Mouse (Mus musculus) CH12.LX (cell line): Measurements from ENCODE around the gene Smoc1. TPM values are rescaled to one million over a fixed set of nuclear protein-coding genes. Genes with fewer than 3 reads are reported as not detected.

Experiments used
- DNase-seq: peaks from one replicate; pipeline ENCODE4 v3.0.0-alpha.2; 2013; ENCODE audit errors: extremely low read depth
- H3K27ac ChIP-seq: 2 replicates; pipeline ENCODE4 v1.5.1; 2012; ENCODE audit warnings: low read depth, mild to moderate bottlenecking, control low read depth, moderate library complexity; ENCODE audit not compliant: insufficient read depth
- H3K27me3 ChIP-seq: replicated peaks from 2 replicates; pipeline ENCODE3; 2012; ENCODE audit warnings: inconsistent platforms
- H3K36me3 ChIP-seq, 2 experiments: replicated peaks in 1 of 2; 2 replicates each; pipeline versions ENCODE3 to v1.6.1; 2012; ENCODE audit warnings: inconsistent platforms in 1 of 2, low read length in 1 of 2, mild to moderate bottlenecking in 1 of 2, mixed read lengths in 1 of 2, moderate library complexity in 1 of 2; ENCODE audit not compliant: control insufficient read depth in 1 of 2, insufficient read depth in 1 of 2
- H3K4me1 ChIP-seq, 2 experiments: 2 replicates each; pipeline ENCODE4 v1.6.1; 2012; ENCODE audit warnings: inconsistent platforms in 1 of 2, moderate library complexity in 1 of 2; ENCODE audit not compliant: insufficient read depth in 2 of 2, control insufficient read depth in 1 of 2
- H3K4me2 ChIP-seq: 2 replicates; pipeline ENCODE4 v1.6.1; 2012; ENCODE audit warnings: low read depth, mild to moderate bottlenecking, control low read depth; ENCODE audit not compliant: poor library complexity, insufficient read depth, severe bottlenecking
- H3K4me3 ChIP-seq, 3 experiments: fragments of 150-350 bp in 1 of 3; sonication (generic) in 1 of 3; replicated peaks in 1 of 3; 2 replicates each; pipeline versions ENCODE3 to v1.5.1; 2011 to 2012; ENCODE audit warnings: low read depth in 2 of 3, low read length in 2 of 3, mild to moderate bottlenecking in 2 of 3, moderate library complexity in 2 of 3, control low read depth in 1 of 3, improper control_type of control experiment in 1 of 3, inconsistent platforms in 1 of 3, mixed read lengths in 1 of 3; ENCODE audit not compliant: poor library complexity in 1 of 3
- H3K79me2 ChIP-seq: replicated peaks from 2 replicates; pipeline ENCODE4 v1.6.1; 2012; ENCODE audit warnings: mild to moderate bottlenecking, moderate library complexity; ENCODE audit not compliant: control insufficient read depth, poor library complexity, insufficient read depth, severe bottlenecking; ENCODE audit errors: extremely low read depth
- H3K9ac ChIP-seq: 2 replicates; pipeline ENCODE4 v1.6.1; 2012; ENCODE audit warnings: low read depth, mild to moderate bottlenecking, control low read depth, moderate library complexity; ENCODE audit not compliant: insufficient read depth
- H3K9me3 ChIP-seq: replicated peaks from 2 replicates; pipeline ENCODE3; 2012; ENCODE audit warnings: low read length, inconsistent platforms, mixed read lengths
- CHD1 ChIP-seq: IDR thresholded peaks from 2 replicates; pipeline ENCODE4 v1.6.1; 2012; ENCODE audit warnings: low read depth, low read length, improper control_type of control experiment, inconsistent platforms
- CHD2 ChIP-seq: IDR thresholded peaks from 2 replicates; pipeline ENCODE4 v1.6.1; 2011; ENCODE audit warnings: low read length, improper control_type of control experiment
- ELF1 ChIP-seq: IDR thresholded peaks from 2 replicates; pipeline ENCODE4 v1.6.1; 2014; ENCODE audit warnings: low read depth, mild to moderate bottlenecking, inconsistent platforms, low read length, improper control_type of control experiment
- EP300 ChIP-seq: IDR thresholded peaks from 2 replicates; pipeline ENCODE4 v1.6.1; 2011; ENCODE audit warnings: low read length, improper control_type of control experiment
- HCFC1 ChIP-seq: IDR thresholded peaks from 2 replicates; pipeline ENCODE4 v1.6.1; 2012; ENCODE audit warnings: low read depth, mild to moderate bottlenecking, inconsistent platforms, low read length, improper control_type of control experiment
- JUN ChIP-seq: IDR thresholded peaks from 2 replicates; pipeline ENCODE4 v1.6.1; 2011; ENCODE audit warnings: low read depth, mild to moderate bottlenecking, low read length, improper control_type of control experiment, moderate library complexity; ENCODE audit not compliant: insufficient read depth
- MAFK ChIP-seq: IDR thresholded peaks from 2 replicates; pipeline ENCODE4 v1.6.1; 2011; ENCODE audit warnings: low read length, improper control_type of control experiment; ENCODE audit not compliant: insufficient replicate concordance
- MAX ChIP-seq: IDR thresholded peaks from 2 replicates; pipeline ENCODE4 v1.6.1; 2011; ENCODE audit warnings: low read length, improper control_type of control experiment
- MAZ ChIP-seq: IDR thresholded peaks from 2 replicates; pipeline ENCODE4 v1.6.1; 2012; ENCODE audit warnings: low read depth, mild to moderate bottlenecking, inconsistent platforms, low read length, improper control_type of control experiment, moderate library complexity
- MEF2A ChIP-seq: IDR thresholded peaks from 2 replicates; pipeline ENCODE4 v1.6.1; 2014; ENCODE audit warnings: low read depth, mild to moderate bottlenecking, inconsistent platforms, low read length, improper control_type of control experiment, borderline replicate concordance
- MXI1 ChIP-seq: IDR thresholded peaks from 2 replicates; pipeline ENCODE4 v1.6.1; 2011; ENCODE audit warnings: mild to moderate bottlenecking, low read depth, low read length, improper control_type of control experiment
- NRF1 ChIP-seq: IDR thresholded peaks from 2 replicates; pipeline ENCODE4 v1.6.1; 2014; ENCODE audit warnings: low read depth, mild to moderate bottlenecking, inconsistent platforms, low read length, improper control_type of control experiment, moderate library complexity
- POLR2A ChIP-seq: IDR thresholded peaks from 2 replicates; pipeline ENCODE4 v1.6.1; 2011; ENCODE audit warnings: low read depth, mild to moderate bottlenecking, improper control_type of control experiment, low read length
- POLR2AphosphoS2 ChIP-seq: IDR thresholded peaks from 2 replicates; pipeline ENCODE4 v1.6.1; 2011; ENCODE audit warnings: low read depth, low read length, improper control_type of control experiment
- RCOR1 ChIP-seq: conservative IDR thresholded peaks from 2 replicates; pipeline ENCODE4 v1.6.1; 2012; ENCODE audit warnings: low read depth, mild to moderate bottlenecking, inconsistent platforms, low read length, improper control_type of control experiment
- SIN3A ChIP-seq: IDR thresholded peaks from 2 replicates; pipeline ENCODE4 v1.6.1; 2012; ENCODE audit warnings: low read length, improper control_type of control experiment, inconsistent platforms
- SMC3 ChIP-seq: IDR thresholded peaks from 2 replicates; pipeline ENCODE4 v1.6.1; 2011; ENCODE audit warnings: low read depth, low read length, improper control_type of control experiment
- TBP ChIP-seq: conservative IDR thresholded peaks from 2 replicates; pipeline ENCODE4 v1.6.1; 2011; ENCODE audit warnings: low read depth, low read length, improper control_type of control experiment
- TCF12 ChIP-seq: IDR thresholded peaks from 2 replicates; pipeline ENCODE4 v1.6.1; 2014; ENCODE audit warnings: low read depth, mild to moderate bottlenecking, inconsistent platforms, low read length, improper control_type of control experiment
- UBTF ChIP-seq: IDR thresholded peaks from 2 replicates; pipeline ENCODE4 v1.6.1; 2012; ENCODE audit warnings: low read depth, mild to moderate bottlenecking, inconsistent platforms, low read length, improper control_type of control experiment, moderate library complexity
- USF2 ChIP-seq: conservative IDR thresholded peaks from 2 replicates; pipeline ENCODE4 v1.6.1; 2011; ENCODE audit warnings: low read depth, low read length, improper control_type of control experiment
- dilution Hi-C: fragments of 300-500 bp; cut with MboI; formaldehyde crosslinking; loops from 2 replicates; pipeline ENCODE4 v1.14.3; 2020; ENCODE audit warnings: low sequenced_read_pairs; ENCODE audit not compliant: extremely low pct_unique_long_range_greater_than_20kb, extremely low pct_ligation_motif_present
- in situ Hi-C: fragments of 300-500 bp; cut with MboI; formaldehyde crosslinking; loops from 3 replicates; pipeline ENCODE4 v1.14.3; 2019; ENCODE audit warnings: low sequenced_read_pairs, low pct_ligation_motif_present, low pct_unique_long_range_greater_than_20kb, mixed read lengths
- polyA plus RNA-seq: library from polyadenylated mRNA; unstranded; fragments of >175 nt; gene quantifications from 2 replicates; pipeline ENCODE4 v1.2.1, GENCODE M21; 2012; ENCODE audit warnings: low read depth; ENCODE audit not compliant: insufficient read length
- total RNA-seq, 2 experiments: library from RNA; depleted of rRNA; stranded (reverse); fragments of 300-350 nt in 1 of 2; fragments of >200 nt in 1 of 2; gene quantifications; 2 replicates each; pipeline ENCODE4 v1.2.3; 2012 to 2014

The Smoc1 gene
- total and polyA plus RNA-seq, 3 experiments = 11.0 to 23.0 (median 11.6) TPM

DNA sequence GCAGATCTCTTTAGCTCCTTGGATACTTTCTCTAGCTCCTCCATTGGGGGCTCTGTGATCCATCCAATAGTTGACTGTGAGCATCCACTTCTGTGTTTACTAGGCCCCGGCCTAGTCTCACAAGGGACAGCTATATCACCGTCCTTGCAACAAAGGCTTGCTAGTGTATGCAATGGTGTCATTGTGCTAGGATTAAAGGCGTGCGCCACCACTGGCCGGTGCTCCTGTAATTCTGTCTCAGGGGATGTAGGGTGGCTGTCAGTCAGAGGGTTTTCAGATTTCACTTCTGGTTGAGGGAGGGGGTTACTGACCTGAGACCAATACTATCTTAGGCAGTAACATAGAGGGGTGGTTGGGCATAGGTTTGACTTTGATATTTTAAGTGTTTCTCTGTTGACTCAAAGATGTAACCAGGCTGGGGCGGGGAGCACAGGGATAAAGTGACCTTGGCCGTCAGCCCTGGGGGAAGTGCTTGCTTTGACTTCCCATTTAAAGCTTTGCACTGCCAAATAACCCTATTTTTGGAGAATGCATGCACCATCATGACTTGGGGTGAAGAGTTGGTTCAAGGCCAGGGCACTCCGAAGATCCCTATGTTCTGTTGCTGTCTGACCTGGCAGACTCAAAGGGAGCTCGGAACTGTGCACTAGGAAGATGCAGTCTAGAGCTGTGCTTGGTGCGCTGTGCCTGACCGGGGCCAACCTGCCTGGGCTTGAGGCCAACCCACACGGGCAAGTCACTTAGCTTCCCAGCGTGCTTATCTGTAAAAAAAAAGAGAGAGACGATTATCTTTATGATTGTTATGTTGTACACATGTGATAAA, 80.9 kb downstream of the Smoc1 start:
- dilution Hi-C loops (no loop called here), in situ Hi-C loops (no loop called here)
- TF ChIP-seq UBTF (no peak), MAZ (no peak), TBP (no peak), MXI1 (no peak), NRF1 (no peak), EP300 (no peak), POLR2AphosphoS2 (no peak), TCF12 (no peak), CHD2 (no peak), USF2 (no peak), ELF1 (no peak), RCOR1 (no peak), SMC3 (no peak), CHD1 (no peak), HCFC1 (no peak), MAFK (no peak)
- Histone ChIP-seq H3K27ac (no peak overlapping the region), H3K9ac (no peak overlapping the region), H3K4me2 (no peak overlapping the region), H3K36me3 (peaks cover 16 to 73% of the 10 kb centered on the region in 2 experiments), H3K27me3 (no peaks in the 10 kb centered on the region), H3K4me1 (no peaks in the 10 kb centered on the region), H3K79me2 (no peaks in the 10 kb centered on the region), H3K9me3 (no peaks in the 10 kb centered on the region), H3K4me3 (no peak overlapping the region)
- DNase-seq = no peak

DNA sequence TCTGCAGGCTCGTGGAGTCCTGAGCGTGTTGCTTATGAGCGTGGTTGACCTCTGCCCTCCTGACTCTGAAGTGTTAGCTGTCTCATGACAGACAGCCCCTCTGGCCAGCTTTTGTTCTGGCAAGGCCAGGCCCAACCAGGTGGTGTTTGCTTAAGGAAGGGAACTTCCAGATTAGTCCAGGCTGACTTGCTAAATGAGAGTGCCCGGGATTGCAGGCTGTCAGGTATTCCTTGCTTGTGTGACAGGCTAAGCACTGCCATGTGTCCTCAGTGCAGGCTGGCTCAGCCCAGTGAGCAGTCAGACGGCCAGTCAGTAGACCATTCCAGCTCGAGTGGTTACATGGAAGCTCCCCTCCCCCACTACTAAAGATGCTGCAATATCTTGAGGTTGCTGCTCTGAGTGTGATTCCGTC, 82.0 kb downstream of the Smoc1 start:
- dilution Hi-C loops = no loop called here
- H3K27ac ChIP-seq = no peak overlapping the region
- no peaks in the 10 kb centered on the region for H3K79me2 ChIP-seq
- no peak overlapping the region for H3K9ac ChIP-seq
- in situ Hi-C loops = no loop called here
- peaks cover 16 to 64% of the 10 kb centered on the region in 2 experiments for H3K36me3 ChIP-seq
- H3K27me3 ChIP-seq = no peaks in the 10 kb centered on the region
- H3K4me1 ChIP-seq = no peaks in the 10 kb centered on the region
- DNase-seq = no peak
- TF ChIP-seq CHD2 (no peak), MEF2A (no peak), SIN3A (no peak), POLR2A (no peak), MAX (no peak), JUN (no peak), ELF1 (no peak), TBP (no peak), USF2 (no peak), MAZ (no peak), POLR2AphosphoS2 (no peak), MXI1 (no peak)
- H3K9me3 ChIP-seq = no peaks in the 10 kb centered on the region
- H3K4me3 ChIP-seq = no peak overlapping the region
- no peak overlapping the region for H3K4me2 ChIP-seq
